Mouse (Mus musculus): Measurements from ENCODE around the gene Tuba1c. TPM values are rescaled to one million over a fixed set of nuclear protein-coding genes. Genes with fewer than 3 reads are reported as not detected.
"Not testable (repeated sequence)": the region's sequence is repeated elsewhere in the genome, so short reads cannot be mapped to it uniquely, and the experiment has no call there.

The Tuba1c gene
- polyA plus RNA-seq, 1 experiment from 2014 or later, result 12.4 TPM

GRCm38 (mm10) chr15:99035431-99035830 is 5.7 kb downstream of the Tuba1c start:
- no peaks in the 10 kb centered on the region for H3K36me3 ChIP-seq
- peaks cover 6% of the 10 kb centered on the region; the same call in 1 of the 2 replicates for H3K27me3 ChIP-seq (replicated peaks)
- H3K4me1 ChIP-seq, result peaks cover 4% of the 10 kb centered on the region
- H3K4me2 ChIP-seq, result no peak overlapping the region
- no peak overlapping the region for H3K4me3 ChIP-seq (replicated peaks)
- no peak for ATAC-seq (ENCODE audit: low FRiP score)
- no peak overlapping the region for H3K27ac ChIP-seq (replicated peaks)
- 92% methylated on average over 4 of the region's 4 CpGs for whole genome bisulfite sequencing
- H3K9me3 ChIP-seq (replicated peaks), result no peaks in the 10 kb centered on the region
- no peak overlapping the region for H3K9ac ChIP-seq (replicated peaks)

DNA sequence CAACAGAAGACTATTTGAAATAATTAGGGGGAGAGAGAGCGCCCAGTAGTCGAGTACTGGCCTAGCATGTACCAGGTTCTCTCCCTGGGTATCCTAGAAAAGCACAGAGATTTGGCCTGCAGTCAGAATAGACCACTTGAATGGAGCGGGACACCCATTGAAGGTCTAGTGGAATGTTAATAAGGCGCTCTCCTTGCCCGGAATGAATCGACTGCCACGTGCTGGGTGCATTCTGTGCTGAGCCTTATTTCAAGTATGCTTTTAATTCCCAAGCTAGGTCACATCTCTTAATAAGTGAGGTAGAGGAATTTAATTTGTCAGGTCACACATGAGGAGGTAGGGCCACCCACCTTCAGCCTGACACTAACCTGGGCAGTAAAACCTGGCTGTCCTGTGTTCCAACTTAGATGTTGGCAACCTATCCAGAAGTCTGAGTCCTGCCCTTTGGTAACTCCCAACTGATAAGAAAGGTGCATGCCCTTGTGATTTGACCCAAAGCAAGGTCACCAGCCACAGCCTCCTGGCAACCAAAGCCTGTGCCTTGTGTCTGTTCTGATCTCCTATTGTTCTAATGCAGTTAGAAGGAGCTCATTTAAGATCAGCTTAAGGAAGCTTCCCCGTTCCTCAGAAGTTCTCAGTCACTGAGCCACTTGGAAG is 6.7 kb downstream of the Tuba1c start:
- no peak for ATAC-seq (ENCODE audit: low FRiP score)
- Histone ChIP-seq H3K4me1 (peaks cover 2% of the 10 kb centered on the region), H3K9me3 (replicated peaks) (no peaks in the 10 kb centered on the region), H3K4me2 (no peak overlapping the region), H3K27me3 (replicated peaks) (peaks cover under 1% of the 10 kb centered on the region; the same call in 1 of the 2 replicates), H3K4me3 (replicated peaks) (no peak overlapping the region), H3K36me3 (no peaks in the 10 kb centered on the region), H3K9ac (replicated peaks) (no peak overlapping the region), H3K27ac (replicated peaks) (no peak overlapping the region)
- WGBS, result 91% methylated on average over 8 of the region's 8 CpGs

DNA sequence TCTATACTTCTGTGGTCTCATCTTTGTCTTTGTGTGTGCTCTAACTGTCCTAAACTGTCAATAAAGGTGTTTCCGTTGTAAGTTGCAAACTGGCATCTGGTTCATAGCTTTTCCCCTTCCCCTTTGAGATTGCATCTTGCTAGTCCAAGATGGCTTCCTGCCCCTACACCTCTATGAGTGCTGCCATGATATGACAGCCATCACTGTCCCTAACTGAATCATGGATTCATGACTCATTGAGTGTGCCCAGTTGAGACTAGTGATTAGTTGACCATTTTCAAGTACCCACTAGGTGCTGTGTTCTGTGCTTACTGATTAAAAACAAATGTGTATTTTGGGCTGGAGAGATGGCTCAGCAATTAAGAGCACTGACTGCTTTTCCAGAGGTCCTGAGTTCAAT is 8.3 kb downstream of the Tuba1c start:
- no peak for ATAC-seq (ENCODE audit: low FRiP score)
- 100% methylated on average over 1 of the region's 1 CpGs for WGBS

GRCm38 (mm10) chr15:99038797-99039196 is 9.1 kb downstream of the Tuba1c start:
- H3K36me3 ChIP-seq, result no peaks in the 10 kb centered on the region
- H3K9ac ChIP-seq (replicated peaks), result no peak overlapping the region
- no peaks in the 10 kb centered on the region for H3K9me3 ChIP-seq (replicated peaks)
- H3K27ac ChIP-seq (replicated peaks), result no peak overlapping the region
- 90% methylated on average over 5 of the region's 5 CpGs for WGBS
- peaks cover 5% of the 10 kb centered on the region for H3K4me1 ChIP-seq
- H3K4me2 ChIP-seq, result no peak overlapping the region
- H3K27me3 ChIP-seq (replicated peaks), result no peaks in the 10 kb centered on the region
- H3K4me3 ChIP-seq (replicated peaks), result no peak overlapping the region
- ATAC-seq (ENCODE audit: low FRiP score), result no peak

More for the DNA sequence above, 8.3 kb downstream of the Tuba1c start:
- H3K27me3 ChIP-seq (replicated peaks), result no peaks in the 10 kb centered on the region
- H3K9me3 ChIP-seq (replicated peaks), result no peaks in the 10 kb centered on the region
- H3K27ac ChIP-seq (replicated peaks), result no peak overlapping the region
- no peaks in the 10 kb centered on the region for H3K36me3 ChIP-seq
- no peak overlapping the region for H3K4me3 ChIP-seq (replicated peaks)
- H3K4me1 ChIP-seq, result peaks cover 5% of the 10 kb centered on the region
- H3K9ac ChIP-seq (replicated peaks), result no peak overlapping the region
- no peak overlapping the region for H3K4me2 ChIP-seq

DNA sequence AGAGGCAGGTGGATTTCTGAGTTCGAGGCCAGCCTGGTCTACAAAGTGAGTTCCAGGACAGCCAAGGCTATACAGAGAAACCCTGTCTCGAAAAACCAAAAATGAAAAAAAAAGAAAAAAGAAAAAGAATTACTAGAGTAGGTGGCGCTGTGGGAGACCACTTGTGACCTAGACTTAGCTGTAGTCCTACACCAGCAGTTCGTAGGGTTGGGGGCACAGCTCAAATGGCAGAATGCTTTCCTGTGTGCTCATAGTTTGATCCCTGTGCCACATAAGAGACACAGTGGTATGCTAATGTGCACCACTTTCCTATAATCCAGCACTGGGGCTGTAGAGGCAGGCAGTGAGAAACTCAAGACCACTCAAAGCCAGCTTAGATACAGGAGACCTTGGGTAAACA is 9.6 kb downstream of the Tuba1c start:
- WGBS, result 90% methylated on average over 4 of the region's 4 CpGs
- H3K9ac ChIP-seq (replicated peaks), result no peak overlapping the region
- H3K4me2 ChIP-seq, result no peak overlapping the region
- no peaks in the 10 kb centered on the region for H3K36me3 ChIP-seq
- H3K9me3 ChIP-seq (replicated peaks), result no peaks in the 10 kb centered on the region
- H3K4me3 ChIP-seq (replicated peaks), result no peak overlapping the region
- ATAC-seq (ENCODE audit: low FRiP score), result no peak
- H3K27ac ChIP-seq (replicated peaks), result no peak overlapping the region
- no peaks in the 10 kb centered on the region for H3K27me3 ChIP-seq (replicated peaks)
- H3K4me1 ChIP-seq, result peaks cover 5% of the 10 kb centered on the region

GRCm38 (mm10) chr15:99039996-99040919 is 10.6 kb downstream of the Tuba1c start:
- no peaks in the 10 kb centered on the region for H3K27me3 ChIP-seq (replicated peaks)
- no peaks in the 10 kb centered on the region for H3K36me3 ChIP-seq
- peaks cover 5% of the 10 kb centered on the region for H3K4me1 ChIP-seq
- no peak overlapping the region for H3K4me3 ChIP-seq (replicated peaks)
- H3K9ac ChIP-seq (replicated peaks), result no peak overlapping the region
- no peak for ATAC-seq (ENCODE audit: low FRiP score)
- no peak overlapping the region for H3K27ac ChIP-seq (replicated peaks)
- no peak overlapping the region for H3K4me2 ChIP-seq
- no peaks in the 10 kb centered on the region for H3K9me3 ChIP-seq (replicated peaks)
- 66% methylated on average over 26 of the region's 26 CpGs for WGBS

DNA sequence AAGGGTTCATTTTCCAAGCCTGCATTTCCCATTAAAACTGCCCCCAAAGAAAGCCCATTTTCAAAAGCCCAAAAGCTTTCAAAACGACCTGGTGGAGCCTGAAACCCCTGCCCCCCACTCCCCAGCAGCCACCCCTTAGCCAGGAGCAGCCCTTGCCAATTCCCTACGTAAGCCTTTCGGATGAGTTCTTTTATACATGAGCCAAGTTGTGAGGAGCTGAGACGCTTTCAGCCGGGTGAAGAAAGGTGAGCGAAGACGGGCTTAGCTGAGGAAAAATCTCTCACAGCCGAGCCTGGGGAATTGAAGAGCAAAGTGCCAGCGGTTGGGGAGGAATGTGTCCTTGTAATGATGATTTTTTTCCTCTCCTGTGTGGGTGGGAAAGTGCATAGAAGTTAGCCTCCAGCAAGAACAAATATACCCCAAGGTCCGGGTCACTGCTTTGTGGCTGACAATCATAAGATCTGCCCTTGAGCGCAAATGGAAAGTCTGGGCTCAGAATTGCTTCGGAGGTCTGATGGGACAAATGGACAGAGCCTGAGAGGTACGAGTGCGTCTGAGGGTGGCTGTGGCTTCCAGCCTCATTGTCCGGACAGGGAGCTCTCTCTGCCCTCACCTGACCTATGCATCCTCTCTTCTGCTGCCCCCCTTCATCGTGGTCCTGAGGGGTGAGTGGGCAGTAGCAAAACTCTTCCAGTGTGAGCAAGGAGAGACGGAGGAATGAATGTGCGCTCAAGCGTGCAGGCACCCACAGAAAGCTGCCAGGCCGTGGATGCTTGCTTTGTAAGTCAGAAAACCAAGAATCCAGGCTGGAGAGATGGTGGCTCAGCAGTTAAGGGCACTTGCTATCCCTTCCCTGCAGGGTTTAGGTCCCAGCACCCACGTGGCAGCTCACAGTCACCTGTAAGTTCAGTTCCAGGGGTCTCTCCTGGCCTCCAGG is 11.5 kb downstream of the Tuba1c start:
- H3K4me3 ChIP-seq (replicated peaks), result no peak overlapping the region
- no peaks in the 10 kb centered on the region for H3K27me3 ChIP-seq (replicated peaks)
- no peak overlapping the region for H3K9ac ChIP-seq (replicated peaks)
- H3K4me2 ChIP-seq, result no peak overlapping the region
- WGBS, result 66% methylated on average over 21 of the region's 21 CpGs
- H3K36me3 ChIP-seq, result no peaks in the 10 kb centered on the region
- no peak for ATAC-seq (ENCODE audit: low FRiP score)
- H3K27ac ChIP-seq (replicated peaks), result no peak overlapping the region
- H3K4me1 ChIP-seq, result peaks cover 5% of the 10 kb centered on the region
- H3K9me3 ChIP-seq (replicated peaks), result no peaks in the 10 kb centered on the region

DNA sequence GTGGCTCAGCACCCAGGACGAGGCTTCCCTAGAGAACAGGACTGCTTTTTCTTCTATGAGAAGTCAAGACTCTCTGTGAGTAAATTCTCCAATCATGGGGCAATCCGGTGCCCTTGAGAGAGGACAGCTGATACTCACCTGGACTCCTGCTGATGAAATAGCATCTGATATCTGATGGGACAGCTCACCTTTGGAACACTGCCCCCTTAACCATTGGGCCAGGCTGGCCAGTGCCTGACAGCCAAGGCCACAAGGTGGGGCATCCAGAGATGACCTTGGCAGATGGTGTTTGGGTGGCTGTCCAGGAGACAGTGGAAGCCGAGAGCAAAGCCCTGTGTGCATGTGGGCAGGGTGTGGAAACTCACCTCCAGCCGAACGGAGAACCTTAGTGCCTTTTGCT is 12.6 kb downstream of the Tuba1c start:
- Histone ChIP-seq H3K9ac (replicated peaks) (no peak overlapping the region), H3K4me3 (replicated peaks) (no peak overlapping the region), H3K4me1 (peaks cover 5% of the 10 kb centered on the region), H3K4me2 (no peak overlapping the region), H3K9me3 (replicated peaks) (no peaks in the 10 kb centered on the region), H3K27me3 (replicated peaks) (no peaks in the 10 kb centered on the region), H3K36me3 (no peaks in the 10 kb centered on the region), H3K27ac (replicated peaks) (no peak overlapping the region)
- WGBS, result 89% methylated on average over 5 of the region's 5 CpGs
- ATAC-seq (ENCODE audit: low FRiP score), result no peak

GRCm38 (mm10) chr15:99044854-99045253 is 15.2 kb downstream of the Tuba1c start:
- H3K27me3 ChIP-seq (replicated peaks), result 0 out of 2 replicates have a peak, but pooled peaks cover 3% of the 10 kb centered on the region
- 69% methylated on average over 3 of the region's 3 CpGs for WGBS
- H3K36me3 ChIP-seq, result no peaks in the 10 kb centered on the region
- H3K9ac ChIP-seq (replicated peaks), result no peak overlapping the region
- no peak for ATAC-seq (ENCODE audit: low FRiP score)
- no peak overlapping the region for H3K4me3 ChIP-seq (replicated peaks)
- H3K4me1 ChIP-seq, result peaks cover 5% of the 10 kb centered on the region
- no peak overlapping the region for H3K27ac ChIP-seq (replicated peaks)
- H3K9me3 ChIP-seq (replicated peaks), result no peaks in the 10 kb centered on the region
- H3K4me2 ChIP-seq, result no peak overlapping the region

DNA sequence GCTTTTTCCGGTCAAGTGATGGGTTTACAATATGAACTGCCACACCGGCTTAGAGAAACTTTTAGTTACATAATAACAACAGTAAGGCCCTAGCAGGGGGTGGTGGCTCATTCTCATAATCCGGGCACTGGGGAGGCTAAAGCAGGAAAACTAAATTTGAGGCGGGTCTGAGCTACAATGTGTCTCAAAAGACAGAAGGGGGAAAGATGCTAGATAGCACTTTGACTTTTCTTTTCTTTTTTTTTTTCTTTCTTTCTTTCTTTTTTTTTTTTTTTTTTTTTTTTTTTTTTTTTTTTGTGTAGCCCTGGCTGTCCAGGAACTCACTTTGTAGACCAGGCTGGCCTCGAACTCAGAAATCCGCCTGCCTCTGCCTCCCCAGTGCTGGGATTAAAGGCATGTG is 16.0 kb downstream of the Tuba1c start:
- not testable (repeated sequence) for H3K27me3 ChIP-seq (replicated peaks); H3K9ac ChIP-seq (replicated peaks); H3K4me1 ChIP-seq; H3K27ac ChIP-seq (replicated peaks); H3K9me3 ChIP-seq (replicated peaks); ATAC-seq (ENCODE audit: low FRiP score); H3K36me3 ChIP-seq; H3K4me2 ChIP-seq; H3K4me3 ChIP-seq (replicated peaks)
- WGBS, result 88% methylated on average over 6 of the region's 6 CpGs

DNA sequence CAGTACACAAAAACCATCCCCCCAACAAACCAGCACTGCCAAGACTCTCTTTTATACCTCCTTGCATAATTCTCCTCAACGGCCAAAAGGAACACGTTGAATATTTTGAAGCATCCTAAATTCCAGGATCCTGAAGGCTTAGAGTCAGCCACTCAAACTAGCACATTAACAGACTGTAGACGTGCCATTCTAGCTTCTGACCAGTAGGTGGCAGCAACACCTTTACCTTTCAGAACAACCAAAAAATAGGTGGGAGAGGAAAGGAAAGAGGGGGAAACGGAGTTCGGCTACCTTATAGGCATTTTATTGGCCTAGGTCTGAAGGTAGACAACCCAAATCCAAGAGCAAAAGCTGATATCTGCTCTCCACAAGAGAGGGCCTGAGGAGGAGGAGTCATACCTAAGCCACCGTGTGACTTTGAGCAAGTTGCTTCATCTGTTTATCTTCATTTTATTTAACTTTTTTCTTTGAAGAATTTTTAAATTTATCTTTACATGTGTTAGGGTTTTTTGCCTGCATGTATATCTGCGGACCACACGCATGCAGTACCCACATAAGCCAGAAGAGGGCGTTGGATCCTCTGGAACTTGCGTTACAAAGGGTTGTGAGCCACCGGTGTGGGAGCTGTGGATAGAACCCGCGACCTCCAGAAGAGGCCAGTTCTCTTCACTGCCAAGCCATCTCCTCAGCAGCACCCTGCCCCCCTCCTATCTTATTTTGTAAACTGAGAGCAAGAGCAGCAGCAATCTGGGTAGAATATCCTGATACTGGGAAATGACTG is 20.0 kb downstream of the Tuba1c start:
- Histone ChIP-seq H3K36me3 (no peaks in the 10 kb centered on the region), H3K9ac (replicated peaks) (no peak overlapping the region), H3K9me3 (replicated peaks) (no peaks in the 10 kb centered on the region), H3K4me1 (peaks cover 8% of the 10 kb centered on the region; the same call in 1 of the 2 replicates), H3K27me3 (replicated peaks) (peaks cover 34% of the 10 kb centered on the region), H3K4me2 (no peak overlapping the region), H3K4me3 (replicated peaks) (no peak overlapping the region), H3K27ac (replicated peaks) (no peak overlapping the region)
- no peak for ATAC-seq (ENCODE audit: low FRiP score)
- WGBS, result 33% methylated on average over 13 of the region's 13 CpGs

Measured in neural tube, embryonic 15.5 days (tissue).